Mouse (Mus musculus) 416B (cell line): ENCODE results near the gene Ttf2.

Experiments used
- DNase-seq: peaks from one replicate; pipeline ENCODE4 v3.0.0; 2011; ENCODE audit warnings: low read depth

The Ttf2 gene

DNA sequence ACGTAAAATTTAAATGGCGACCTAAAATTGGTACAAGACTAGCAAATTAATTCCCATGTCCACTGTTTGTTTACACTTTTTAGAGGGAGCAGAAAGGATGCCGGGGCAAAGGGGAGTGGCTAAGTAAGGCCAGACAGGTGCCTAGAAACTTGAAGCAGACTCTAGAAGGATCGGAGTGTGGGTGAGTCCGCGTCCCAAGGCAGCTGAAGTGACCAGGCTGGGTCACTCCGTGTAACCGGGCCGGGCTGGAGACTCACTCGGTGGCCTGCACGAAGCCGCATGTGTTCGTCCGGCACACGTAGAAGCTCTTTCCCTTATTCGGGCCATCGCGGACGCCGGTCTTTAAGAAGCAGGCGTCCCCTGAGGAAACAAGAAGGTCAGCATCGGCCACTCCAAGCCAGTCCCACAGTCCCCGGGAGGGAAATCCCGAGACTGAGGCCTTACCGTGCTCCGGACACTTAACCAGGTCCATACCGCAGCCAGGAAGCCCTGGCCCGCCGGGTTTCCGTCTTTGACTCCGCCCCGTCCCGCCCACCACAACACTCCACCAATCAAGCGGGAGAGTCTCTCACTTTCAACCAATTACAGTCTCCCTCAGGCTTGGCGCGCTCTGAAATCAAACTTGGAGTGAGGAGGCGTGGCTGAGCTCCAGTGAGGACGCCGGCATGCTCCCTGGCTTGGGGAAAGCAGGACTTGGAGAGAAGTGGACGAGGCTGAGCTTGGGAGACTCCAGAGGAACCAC lies at the start of gene Ttf2:
Gene Ttf2 (minus strand): TSS at position 488 of the 742 bp plus-strand sequence.
- peak; percentile 95 for DNase-seq

DNA sequence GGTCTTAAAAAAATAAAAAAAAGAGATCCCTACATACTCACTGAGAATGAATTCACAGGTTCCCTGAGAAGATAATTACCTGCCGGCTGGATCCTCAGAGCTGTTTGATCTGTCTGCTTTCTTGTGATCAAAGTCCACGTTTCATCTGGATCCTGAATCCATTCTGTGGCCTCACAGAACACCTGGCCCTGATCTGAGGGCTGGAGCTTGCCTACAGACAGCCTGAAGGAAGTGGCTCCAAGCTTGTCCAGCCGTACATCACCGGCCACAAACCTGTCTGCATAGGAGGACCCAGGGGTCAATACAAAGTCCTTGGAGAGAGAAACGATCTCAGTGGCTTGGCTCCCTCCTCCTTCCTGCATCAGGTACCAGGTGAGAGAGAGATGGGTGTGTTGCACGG lies 49.0 kb upstream of the Ttf2 start:
- no peak for DNase-seq

DNA sequence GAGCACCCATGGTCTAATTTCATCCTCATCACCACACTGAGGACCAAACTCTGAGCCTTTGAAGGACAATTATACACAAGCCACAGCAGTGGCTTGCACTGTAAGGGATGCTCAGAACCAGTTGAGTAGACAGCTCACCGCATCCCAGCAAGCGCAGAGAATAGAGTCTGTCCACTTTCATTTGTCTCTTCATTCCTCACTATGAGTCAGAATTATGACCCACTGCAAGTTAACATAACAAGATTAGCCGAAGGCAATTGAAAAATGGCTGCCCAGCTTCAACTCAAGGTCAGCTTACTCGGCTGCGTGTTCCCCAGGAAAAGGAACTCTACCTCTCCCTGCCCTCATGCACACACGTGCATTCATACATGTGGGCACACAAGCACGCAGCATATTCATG lies 46.6 kb upstream of the Ttf2 start:
- DNase-seq, result no peak

DNA sequence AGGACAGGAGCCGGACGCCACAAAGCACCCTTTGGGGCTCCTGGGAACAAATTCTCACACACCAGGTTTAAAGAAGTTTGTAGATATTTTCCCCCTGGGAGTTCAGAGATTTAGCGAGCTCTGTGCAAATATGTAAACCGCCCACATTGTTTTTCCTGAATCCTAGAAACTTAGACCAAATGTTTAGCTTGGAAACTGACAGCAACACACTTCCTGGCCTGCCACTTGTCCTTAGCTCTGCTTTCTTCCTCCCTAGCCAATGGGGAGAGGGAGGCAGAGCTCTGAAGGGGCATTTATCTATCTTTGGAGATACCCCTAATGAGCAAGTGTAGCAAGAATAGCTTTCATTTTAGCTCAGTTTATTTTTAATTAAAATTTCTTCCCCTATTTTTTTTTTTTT lies 45.8 kb upstream of the Ttf2 start:
- DNase-seq, result no peak

DNA sequence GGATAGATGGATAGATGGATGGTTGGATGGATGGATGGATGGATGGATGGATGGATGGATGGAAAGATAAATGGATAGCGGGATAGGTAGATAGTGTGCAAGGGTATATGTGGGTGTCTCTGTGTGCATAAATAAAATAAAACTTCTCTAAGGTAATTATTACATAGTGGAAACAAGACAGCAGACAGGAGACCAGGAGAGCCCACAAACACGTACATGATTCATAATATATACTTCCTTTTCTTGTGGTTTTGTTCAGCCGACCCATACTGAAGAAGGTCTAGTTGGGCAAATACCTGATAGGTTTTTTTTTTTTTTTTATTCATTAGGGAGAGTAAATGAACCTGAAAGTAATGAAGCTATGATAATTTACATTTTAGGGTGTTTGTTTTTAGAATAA lies 44.1 kb upstream of the Ttf2 start:
- no peak for DNase-seq

DNA sequence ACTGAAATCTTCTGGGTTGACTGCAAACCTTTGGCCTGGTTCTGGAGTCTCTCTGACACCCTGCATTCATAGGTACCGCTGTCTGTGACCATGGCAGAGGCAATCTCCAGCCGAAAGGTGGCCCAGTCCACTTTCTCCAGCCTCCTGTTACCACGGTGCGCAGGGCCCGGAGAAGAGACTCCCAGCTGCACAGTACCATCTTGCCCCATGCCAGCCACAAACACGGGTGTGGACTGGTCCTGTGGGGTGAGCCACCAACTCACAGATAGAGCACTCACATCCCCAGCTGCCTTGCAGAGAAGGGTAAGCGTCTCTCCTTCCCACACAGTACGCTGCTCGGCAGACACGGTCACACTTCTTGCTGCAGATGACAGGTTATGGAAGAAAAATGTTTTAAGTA lies 43.5 kb upstream of the Ttf2 start:
- no peak for DNase-seq

DNA sequence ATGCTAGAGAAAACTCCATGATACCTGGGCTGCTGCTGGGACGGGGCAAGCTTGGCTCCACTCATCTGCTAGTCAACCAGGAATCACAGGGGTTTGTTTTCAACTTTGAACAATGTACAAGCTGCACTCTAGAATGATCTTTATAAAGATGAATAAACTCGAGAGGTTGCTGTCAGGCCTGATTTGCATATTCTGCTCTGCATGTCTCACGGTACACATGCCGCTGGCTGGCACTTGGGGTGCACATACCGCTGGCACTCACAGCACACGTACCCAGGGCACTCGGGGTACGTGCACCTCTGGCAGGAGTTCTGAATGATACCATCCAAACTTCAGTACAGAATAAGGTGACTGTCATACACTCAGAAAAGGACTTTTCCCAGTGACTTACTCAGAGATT lies 43.1 kb upstream of the Ttf2 start:
- DNase-seq, result no peak

DNA sequence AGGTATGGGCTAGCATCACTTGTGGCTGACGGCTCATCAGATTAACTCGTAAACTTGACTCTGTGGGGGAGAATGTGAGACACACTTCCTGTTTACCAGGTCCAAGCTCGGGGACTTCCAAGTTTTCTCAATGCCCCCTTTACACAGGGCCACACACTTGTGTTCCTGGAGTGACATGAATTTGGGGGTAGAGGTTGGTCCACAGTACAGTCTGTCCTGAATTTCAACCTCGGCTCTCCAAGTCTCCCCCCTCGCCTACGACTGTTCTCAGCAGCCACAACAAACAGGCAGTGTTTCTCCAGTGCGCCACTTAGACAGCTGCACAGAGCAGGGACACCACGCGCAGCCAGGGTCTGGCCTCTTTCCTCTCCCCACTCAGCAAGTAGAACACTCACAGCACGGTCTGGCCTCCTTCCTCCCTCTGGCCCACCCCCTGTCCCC lies 42.7 kb upstream of the Ttf2 start:
- DNase-seq, result no peak

DNA sequence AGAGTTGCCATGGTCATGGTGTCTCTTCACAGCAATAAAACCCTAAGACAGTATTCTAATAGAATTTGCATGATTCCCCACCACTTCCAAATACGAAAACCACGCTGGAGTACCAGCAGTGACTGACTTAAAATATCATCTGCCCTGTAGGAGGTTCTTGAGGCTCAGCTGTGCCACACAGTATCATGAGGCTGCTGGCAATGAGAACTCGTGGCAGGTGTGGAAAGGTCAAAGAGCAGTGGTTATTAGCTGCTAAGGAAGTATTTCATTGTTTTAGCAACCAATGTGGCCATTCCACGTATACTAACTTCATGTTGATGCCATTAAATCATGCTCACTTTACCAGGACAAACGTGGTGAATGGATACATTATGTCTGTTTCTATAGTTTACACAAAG lies 41.7 kb upstream of the Ttf2 start:
- no peak for DNase-seq

DNA sequence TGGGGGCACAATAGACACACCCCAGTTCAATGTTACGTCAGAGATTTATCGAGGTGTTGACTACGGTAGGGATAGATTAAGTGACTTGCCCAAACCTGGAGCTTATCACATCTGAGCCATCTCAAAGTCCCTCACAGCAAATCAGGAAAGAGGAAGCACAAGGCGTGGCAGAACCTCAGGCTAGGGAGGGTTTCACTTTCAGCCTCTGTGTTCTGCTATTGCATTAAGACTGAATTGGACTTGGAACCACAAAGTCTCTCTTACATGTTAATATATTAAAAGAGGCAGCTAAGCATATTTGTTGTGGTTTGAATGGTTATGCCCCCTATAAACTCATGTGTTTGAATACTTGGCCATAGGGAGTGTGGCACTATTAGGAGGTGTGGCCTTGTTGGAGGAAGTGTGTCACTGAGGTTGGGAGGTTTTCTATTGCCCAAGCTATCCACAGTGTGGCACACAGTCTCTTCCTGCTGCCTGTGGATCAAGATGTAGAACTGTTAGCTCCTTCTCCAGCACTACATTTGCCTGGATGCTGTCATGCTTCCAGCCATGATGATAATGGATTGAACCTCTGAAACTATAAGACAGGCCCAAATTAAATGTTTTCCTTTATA lies 41.2 kb upstream of the Ttf2 start:
- DNase-seq, result peak; percentile 78

DNA sequence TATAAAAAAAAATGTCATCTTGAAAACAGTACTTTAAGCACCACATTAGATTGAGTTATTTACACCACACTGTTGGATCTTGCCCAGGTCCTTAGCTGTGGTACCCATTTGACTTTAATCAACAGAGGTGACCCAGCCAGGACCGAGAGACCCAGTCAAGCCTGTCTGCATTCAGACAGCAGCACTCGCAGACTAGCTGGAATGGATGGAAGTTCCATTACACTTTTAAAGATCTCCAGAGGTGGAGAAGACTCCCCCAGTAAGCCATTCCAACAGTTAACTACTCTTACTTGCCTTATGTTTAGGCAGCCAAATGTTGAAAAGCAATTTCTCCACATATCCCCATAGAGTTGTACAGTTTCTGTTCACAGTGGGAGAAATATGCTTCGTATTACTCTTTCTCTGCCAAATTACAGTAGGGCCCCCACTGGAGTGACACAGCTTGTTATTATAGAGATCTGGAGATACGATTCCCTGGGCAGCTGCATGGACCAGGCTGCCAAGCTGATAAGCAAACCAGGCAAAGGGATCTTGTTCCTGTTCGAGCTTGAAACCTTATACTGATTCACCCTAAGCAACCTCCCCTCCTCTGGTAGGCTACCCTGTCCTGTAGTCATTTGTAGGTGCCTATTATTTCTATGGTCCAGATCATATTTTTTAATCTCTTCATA lies 37.8 kb upstream of the Ttf2 start:
- peak; percentile 17 for DNase-seq

DNA sequence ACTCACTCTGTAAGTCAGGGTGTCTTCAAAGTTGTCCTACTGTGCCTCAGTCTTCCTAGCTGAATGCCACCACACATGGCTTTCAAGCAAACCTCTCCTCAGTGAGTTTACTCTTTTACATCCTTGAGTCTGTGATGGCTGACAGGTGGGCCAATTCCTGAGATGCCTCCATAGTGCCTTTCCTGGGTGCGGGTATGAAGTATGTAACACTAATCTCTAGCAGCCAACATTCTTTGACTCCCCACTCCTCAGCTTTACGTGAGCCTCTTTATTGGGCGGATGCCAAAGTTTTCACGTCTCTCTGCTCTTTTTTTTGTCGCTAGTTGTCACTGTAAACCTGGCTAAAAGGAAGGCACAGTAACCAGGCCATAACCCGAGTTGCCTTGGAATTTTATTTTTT lies 35.9 kb upstream of the Ttf2 start:
- no peak for DNase-seq

DNA sequence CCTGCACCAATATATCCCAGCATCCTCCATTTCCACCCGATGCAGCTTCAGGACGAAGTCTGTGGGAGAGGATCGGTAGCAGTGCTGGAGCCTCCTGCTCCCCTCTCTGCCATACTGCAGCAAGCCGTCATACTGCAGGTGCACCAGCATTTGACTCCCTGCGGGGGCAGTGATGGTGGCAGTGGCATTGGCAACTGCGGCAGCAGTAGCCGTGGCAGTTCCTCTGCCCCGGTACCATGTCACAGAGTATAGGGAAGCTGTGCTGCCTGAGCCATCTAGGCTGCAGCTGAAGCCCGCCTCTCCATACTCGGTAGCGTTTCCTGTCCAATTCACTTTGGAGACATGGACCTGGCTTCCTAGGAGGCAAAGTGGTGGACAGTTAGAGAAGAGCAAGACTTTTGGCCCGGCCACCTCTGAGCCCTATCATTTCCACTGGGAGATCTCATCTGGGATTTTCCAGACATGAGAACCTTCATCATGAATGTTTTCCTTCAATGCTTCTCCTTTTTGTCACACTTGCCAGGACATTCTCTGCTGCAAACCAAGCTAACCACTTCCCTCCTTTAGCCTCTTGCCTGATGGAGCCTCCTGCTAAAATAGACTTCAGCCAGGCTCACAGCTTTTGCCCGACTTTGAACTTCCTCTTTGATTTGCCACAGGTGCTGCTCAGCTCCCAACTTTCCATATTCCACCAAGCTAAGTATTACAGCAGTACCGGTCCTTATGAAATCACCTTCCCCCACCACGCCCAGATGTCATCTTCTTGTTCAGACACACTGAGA lies 34.3 kb upstream of the Ttf2 start:
- DNase-seq, result no peak

DNA sequence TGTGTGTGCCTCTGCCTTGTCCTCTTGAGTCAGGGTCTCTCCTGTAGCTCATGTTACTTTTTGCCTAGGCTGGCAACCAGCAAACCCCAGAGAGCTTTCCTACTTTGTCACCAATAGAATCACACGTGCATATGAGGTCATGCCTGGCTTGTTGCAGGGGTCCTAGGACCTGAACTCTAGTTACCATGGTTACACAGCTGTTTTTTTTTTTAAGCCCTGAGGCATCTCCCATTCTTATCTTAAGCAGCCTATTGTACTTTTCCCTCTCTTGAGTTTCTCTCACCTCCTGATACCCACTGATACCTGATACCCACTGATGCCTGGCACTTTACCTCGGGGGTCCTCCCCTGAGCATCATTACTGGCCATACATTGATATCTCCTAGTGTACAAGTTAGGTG lies 30.3 kb upstream of the Ttf2 start:
- no peak for DNase-seq

DNA sequence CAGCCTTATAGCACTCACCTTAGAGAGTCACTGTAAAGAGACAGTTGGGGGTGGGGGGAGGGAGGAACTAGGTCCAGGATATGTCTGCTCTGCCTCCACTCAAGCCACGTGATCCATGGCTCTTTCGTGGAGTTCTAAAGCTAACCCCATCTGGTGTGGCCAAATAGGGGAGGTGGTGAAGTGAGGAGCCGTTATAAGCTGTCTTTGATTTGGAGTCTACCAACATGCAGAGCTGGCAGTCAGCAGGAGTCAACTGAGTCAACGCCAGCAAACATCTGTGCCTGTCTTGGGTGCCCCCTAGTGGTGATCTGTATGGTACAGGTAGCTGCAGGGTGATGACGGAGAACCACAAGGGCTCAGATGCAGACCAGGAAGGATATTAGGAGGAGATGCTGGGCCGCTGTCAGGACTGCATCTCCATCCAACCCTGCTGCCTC lies 29.5 kb upstream of the Ttf2 start:
- DNase-seq, result peak; percentile 61

DNA sequence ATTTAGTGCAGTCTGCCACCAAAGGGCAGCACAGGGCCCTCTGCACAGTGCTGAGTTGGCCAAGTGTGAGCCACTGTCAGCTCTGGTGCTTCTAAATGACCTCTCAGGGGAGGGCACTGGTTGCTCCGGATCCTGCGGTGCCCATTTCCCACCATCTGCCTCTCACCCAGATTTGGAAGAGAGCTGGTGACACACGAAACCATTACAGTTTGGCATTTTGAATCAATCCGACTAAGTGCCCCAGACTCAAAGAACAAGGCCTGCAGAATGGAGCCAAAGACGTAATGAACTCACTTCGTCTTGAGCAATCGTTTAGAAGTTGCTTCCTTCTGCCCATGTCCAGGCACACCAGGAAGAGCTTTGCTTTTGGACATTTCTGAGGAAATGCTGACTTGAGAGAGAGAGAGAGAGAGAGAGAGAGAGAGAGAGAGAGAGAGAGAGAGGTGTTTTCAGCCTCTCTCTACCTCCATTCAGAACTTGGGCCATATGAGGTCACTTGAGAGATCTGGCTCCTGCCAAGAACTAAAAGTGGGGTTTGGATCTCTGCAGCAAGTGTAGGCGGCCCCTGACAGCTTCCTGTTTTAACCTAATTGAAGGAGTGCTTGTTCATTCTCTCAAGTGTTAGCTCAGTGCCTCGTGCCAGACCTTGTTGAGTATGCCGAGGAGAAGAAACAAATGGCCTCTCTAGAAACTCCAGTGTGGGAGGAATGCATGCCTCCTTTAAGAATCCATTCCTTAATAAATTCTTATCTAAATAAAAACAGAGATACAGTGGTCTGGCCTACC lies 28.5 kb upstream of the Ttf2 start:
- peak; percentile 9 for DNase-seq

DNA sequence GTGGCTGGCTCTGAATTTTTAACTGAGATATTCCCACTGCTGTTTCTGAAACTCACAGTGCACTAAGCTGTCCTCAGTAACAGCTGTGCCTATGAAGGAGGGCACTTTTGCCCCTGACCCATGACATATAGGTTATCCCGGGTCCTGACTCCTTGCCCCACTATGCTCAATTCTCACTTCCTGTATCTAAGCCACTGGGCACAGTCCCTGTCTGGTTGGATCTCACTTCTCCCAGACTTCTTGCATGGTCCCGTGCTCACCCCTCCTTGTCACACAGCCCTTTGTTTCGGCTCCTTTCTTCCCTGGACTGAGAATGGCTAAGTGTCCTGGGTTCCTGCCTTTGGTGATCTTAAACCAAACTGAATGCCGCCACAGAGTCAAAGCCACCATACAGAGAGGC lies 24.8 kb upstream of the Ttf2 start:
- no peak for DNase-seq

DNA sequence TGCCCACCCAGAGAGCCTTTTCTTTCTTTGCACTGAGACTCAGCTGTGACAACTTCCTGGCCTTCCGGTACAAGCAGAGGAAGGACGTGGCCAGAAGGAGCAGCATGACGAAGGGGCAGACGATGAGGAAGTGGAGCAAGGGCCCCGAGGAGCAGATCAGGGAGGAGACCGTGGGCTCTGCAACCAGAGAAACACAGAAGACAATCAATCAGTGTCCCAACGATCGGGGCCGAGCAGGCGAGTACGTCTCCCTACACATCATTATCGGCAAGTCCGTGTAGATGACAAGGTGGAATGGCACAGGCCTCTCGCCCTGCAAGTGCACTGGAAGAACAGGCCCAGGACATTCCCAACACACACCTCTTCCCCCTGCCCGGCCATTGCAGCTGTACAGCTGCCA lies 24.3 kb upstream of the Ttf2 start:
- peak; percentile 37 for DNase-seq

DNA sequence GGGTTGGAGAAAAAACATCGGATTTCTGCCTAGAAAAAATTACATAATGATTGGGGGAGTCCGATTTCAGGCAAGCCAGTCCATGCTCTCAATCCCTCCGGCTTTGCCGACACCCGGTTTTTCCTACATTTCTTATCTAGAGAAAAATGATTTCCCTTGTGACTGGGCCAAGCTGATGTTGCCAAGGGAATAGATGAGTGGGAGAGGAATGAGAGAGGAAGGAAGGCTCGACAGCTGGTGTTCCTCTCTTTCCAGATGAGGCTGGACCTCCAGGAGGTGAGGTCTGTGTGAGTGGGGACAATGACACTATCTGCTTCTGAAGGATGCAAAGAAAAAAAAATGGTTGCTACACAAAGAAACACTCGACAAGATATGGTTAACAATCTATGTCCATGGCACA lies 23.7 kb upstream of the Ttf2 start:
- DNase-seq, result no peak

DNA sequence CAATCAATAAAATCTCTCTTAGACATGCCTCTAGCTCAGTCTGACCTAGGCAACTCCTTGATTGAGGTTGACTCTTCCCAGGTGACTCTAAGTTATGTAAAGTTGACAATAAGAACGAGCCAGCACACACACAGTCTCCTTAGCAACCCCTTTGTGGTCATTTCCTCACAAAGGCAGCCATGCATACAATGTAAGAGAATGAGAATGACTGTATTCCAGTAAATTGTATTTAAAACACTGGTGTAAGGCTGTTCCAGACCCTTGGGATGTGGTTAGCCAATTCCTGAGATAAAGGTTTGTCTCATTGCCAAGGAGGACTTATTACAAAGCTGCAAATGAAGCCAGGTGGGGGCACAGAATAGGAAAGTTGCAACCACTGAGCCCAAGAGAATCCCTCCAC lies 20.8 kb upstream of the Ttf2 start:
- DNase-seq, result no peak

DNA sequence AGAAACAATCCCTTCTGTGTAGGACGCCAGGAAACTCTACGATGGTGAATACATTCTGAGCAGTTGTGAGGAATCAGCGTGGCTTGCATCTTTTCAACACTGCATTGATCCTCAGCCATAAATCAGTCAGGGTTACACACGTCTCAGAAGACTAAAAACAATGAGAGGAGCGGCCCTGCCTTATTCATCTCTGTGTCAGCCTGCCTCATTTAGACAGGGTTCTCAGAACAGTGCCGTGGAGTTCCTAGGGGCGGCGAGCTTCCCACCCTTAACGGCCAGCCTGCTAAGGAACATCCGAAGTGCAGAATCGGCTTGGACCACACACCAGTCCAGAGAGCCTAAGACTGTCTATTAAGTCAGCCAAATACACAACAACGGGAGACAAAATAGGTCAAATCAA lies 20.0 kb upstream of the Ttf2 start:
- DNase-seq, result no peak

DNA sequence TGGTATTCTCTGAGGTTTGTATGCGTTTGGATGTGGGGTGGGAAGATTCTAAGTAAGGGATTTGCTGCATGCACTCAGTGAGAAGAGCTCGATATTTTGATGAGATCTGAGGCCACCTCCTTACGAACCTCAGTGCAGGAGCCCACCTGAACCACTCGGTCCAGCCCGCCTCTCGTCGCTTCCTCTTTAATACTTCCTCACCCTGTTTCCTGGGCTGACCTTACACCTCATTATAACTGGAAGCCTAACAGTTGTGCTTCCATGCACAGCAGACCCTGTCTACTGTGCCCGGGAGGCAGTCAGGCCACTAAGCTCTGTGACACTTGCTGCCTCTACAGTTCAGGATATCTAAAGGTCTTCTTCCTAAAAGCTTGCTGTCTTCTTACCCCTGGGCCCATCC lies 9.8 kb upstream of the Ttf2 start:
- DNase-seq, result no peak
